Mouse (Mus musculus) limb, embryonic 11.5 days (tissue): ENCODE data around the gene Myo1d. TPM values are rescaled to one million over a fixed set of nuclear protein-coding genes. Genes with fewer than 3 reads are reported as not detected.

Experiments used
- ATAC-seq: fragments of 200-750 bp; cut with Nextera tagmentation; 2 replicates; pipeline ENCODE4 v1.8.0; 2017; ENCODE audit warnings: low read depth; ENCODE audit not compliant: insufficient number of reproducible peaks, low FRiP score, low TSS enrichment
- DNase-seq: peaks from one replicate; pipeline ENCODE4 v3.0.0-alpha.2; 2015; ENCODE audit warnings: low spot score
- H3K27ac ChIP-seq: fragments of 300-500 bp; sonication (generic); replicated peaks from 2 replicates; pipeline ENCODE4 v1.5.1; 2014; ENCODE audit warnings: low read depth, mild to moderate bottlenecking, low read length
- H3K27me3 ChIP-seq: fragments of 300-500 bp; sonication (generic); 2 replicates; pipeline ENCODE4 v1.6.1; 2014; ENCODE audit warnings: mild to moderate bottlenecking, low read length, mixed read lengths; ENCODE audit not compliant: control insufficient read depth, insufficient read depth
- H3K36me3 ChIP-seq: fragments of 300-500 bp; sonication (generic); 2 replicates; pipeline ENCODE4 v1.6.1; 2014; ENCODE audit warnings: mild to moderate bottlenecking, low read length, moderate library complexity, mixed read lengths; ENCODE audit not compliant: control insufficient read depth, insufficient read depth
- H3K4me1 ChIP-seq: fragments of 300-500 bp; sonication (generic); 2 replicates; pipeline ENCODE4 v1.6.1; 2014; ENCODE audit warnings: low read length, mixed read lengths; ENCODE audit not compliant: control insufficient read depth, insufficient read depth
- H3K4me2 ChIP-seq: fragments of 300-500 bp; sonication (generic); 2 replicates; pipeline ENCODE4 v1.6.1; 2014; ENCODE audit warnings: low read depth, mild to moderate bottlenecking, moderate library complexity; ENCODE audit not compliant: severe bottlenecking
- H3K4me3 ChIP-seq: fragments of 300-500 bp; sonication (generic); 2 replicates; pipeline ENCODE4 v1.5.1; 2014; ENCODE audit warnings: low read depth, low read length
- H3K9ac ChIP-seq: fragments of 300-500 bp; sonication (generic); 2 replicates; pipeline ENCODE4 v1.6.1; 2014; ENCODE audit warnings: mild to moderate bottlenecking, low read length
- H3K9me3 ChIP-seq: fragments of 300-500 bp; sonication (generic); 2 replicates; pipeline ENCODE4 v1.6.1; 2016; ENCODE audit warnings: low read length; ENCODE audit not compliant: control insufficient read depth
- WGBS: fragments of 180-500 bp; shearing (Covaris S2); extraction: QIAGEN DNeasy Blood & Tissue Kit; methylation state at CpG from one replicate; pipeline ENCODE4 v1.1.7; 2014; 5-methylcytosine and 5-hydroxymethylcytosine counted together
- polyA plus RNA-seq: library from polyadenylated mRNA; unstranded; fragments of >200 nt; fragmentation: Nextera tagmentation; extraction: Ambion mirVana; gene quantifications from 2 replicates; pipeline ENCODE4 v1.2.1, GENCODE M21; 2014

Gene Myo1d
- polyA plus RNA-seq, 1 experiment from 2014 or later, result 6.2 TPM

- WGBS, result 88% methylated on average over 1 of the region's 1 CpGs
- no peak for DNase-seq
- no peak overlapping the region for H3K27ac ChIP-seq
- H3K4me2 ChIP-seq, result no peak overlapping the region
- H3K4me3 ChIP-seq, result no peak overlapping the region
- no peak for ATAC-seq
- H3K36me3 ChIP-seq, result no peaks in the 10 kb centered on the region
- 0 out of 2 replicates have a peak, but pooled peaks cover 8% of the 10 kb centered on the region for H3K4me1 ChIP-seq
- no peaks in the 10 kb centered on the region for H3K27me3 ChIP-seq
- no peak overlapping the region for H3K9ac ChIP-seq
- no peaks in the 10 kb centered on the region for H3K9me3 ChIP-seq
These were observed 283.2 kb downstream of the Myo1d start for GRCm38 (mm10) chr11:80496640-80497039.

GRCm38 (mm10) chr11:80495972-80496371 is 283.9 kb downstream of the Myo1d start:
- Histone ChIP-seq H3K36me3 (no peaks in the 10 kb centered on the region), H3K9ac (no peak overlapping the region), H3K4me2 (no peak overlapping the region), H3K27me3 (no peaks in the 10 kb centered on the region), H3K4me1 (0 out of 2 replicates have a peak, but pooled peaks cover 8% of the 10 kb centered on the region), H3K4me3 (no peak overlapping the region), H3K9me3 (no peaks in the 10 kb centered on the region), H3K27ac (no peak overlapping the region)
- DNase-seq (no peak), ATAC-seq (no peak)
- WGBS, result 92% methylated on average over 6 of the region's 6 CpGs

- no peaks in the 10 kb centered on the region for H3K36me3 ChIP-seq
- H3K4me1 ChIP-seq, result 0 out of 2 replicates have a peak, but pooled peaks cover 8% of the 10 kb centered on the region
- no peak overlapping the region for H3K4me3 ChIP-seq
- H3K9ac ChIP-seq, result no peak overlapping the region
- no peaks in the 10 kb centered on the region for H3K9me3 ChIP-seq
- no peak overlapping the region for H3K27ac ChIP-seq
- WGBS, result 90% methylated on average over 9 of the region's 9 CpGs
- ATAC-seq (no peak), DNase-seq (no peak)
- no peak overlapping the region for H3K4me2 ChIP-seq
- no peaks in the 10 kb centered on the region for H3K27me3 ChIP-seq
These were observed 285.0 kb downstream of the Myo1d start for GRCm38 (mm10) chr11:80494852-80495251.

GRCm38 (mm10) chr11:80493186-80493585 is 286.6 kb downstream of the Myo1d start:
- Histone ChIP-seq H3K4me1 (peaks cover 11% of the 10 kb centered on the region; the same call in 1 of the 2 replicates), H3K9me3 (no peaks in the 10 kb centered on the region), H3K9ac (no peak overlapping the region), H3K27ac (no peak overlapping the region), H3K27me3 (no peaks in the 10 kb centered on the region), H3K36me3 (no peaks in the 10 kb centered on the region), H3K4me3 (no peak overlapping the region), H3K4me2 (no peak overlapping the region)
- no peak for DNase-seq
- WGBS, result 93% methylated on average over 5 of the region's 5 CpGs
- no peak for ATAC-seq

GRCm38 (mm10) chr11:80490831-80491230 is 289.0 kb downstream of the Myo1d start:
- Histone ChIP-seq H3K4me2 (no peak overlapping the region), H3K27ac (no peak overlapping the region), H3K36me3 (no peaks in the 10 kb centered on the region), H3K4me1 (peaks cover 11% of the 10 kb centered on the region; the same call in 1 of the 2 replicates), H3K4me3 (no peak overlapping the region), H3K9ac (no peak overlapping the region), H3K9me3 (no peaks in the 10 kb centered on the region), H3K27me3 (no peaks in the 10 kb centered on the region)
- ATAC-seq (no peak), DNase-seq (no peak)
- 74% methylated on average over 10 of the region's 10 CpGs for WGBS

GRCm38 (mm10) chr11:80489882-80490196 is 290.0 kb downstream of the Myo1d start:
- Histone ChIP-seq H3K4me2 (no peak overlapping the region), H3K9me3 (no peaks in the 10 kb centered on the region), H3K4me3 (no peak overlapping the region), H3K27me3 (no peaks in the 10 kb centered on the region), H3K36me3 (no peaks in the 10 kb centered on the region), H3K4me1 (peaks cover 11% of the 10 kb centered on the region; the same call in 1 of the 2 replicates), H3K27ac (no peak overlapping the region), H3K9ac (no peak overlapping the region; the same call in 1 of the 2 replicates)
- DNase-seq (no peak), ATAC-seq (no peak)
- WGBS, result 51% methylated on average over 5 of the region's 5 CpGs

GRCm38 (mm10) chr11:80489172-80489881 is 290.5 kb downstream of the Myo1d start:
- no peaks in the 10 kb centered on the region for H3K36me3 ChIP-seq
- no peaks in the 10 kb centered on the region for H3K9me3 ChIP-seq
- no peaks in the 10 kb centered on the region for H3K27me3 ChIP-seq
- no peak; the same call in 1 of the 2 replicates for ATAC-seq
- no peak overlapping the region for H3K4me3 ChIP-seq
- DNase-seq, result no peak
- H3K9ac ChIP-seq, result no peak overlapping the region
- peak overlapping the region; percentile 10; the same call in 1 of the 2 replicates for H3K4me2 ChIP-seq
- 50% methylated on average over 12 of the region's 12 CpGs for WGBS
- H3K27ac ChIP-seq, result no peak overlapping the region
- H3K4me1 ChIP-seq, result peaks cover 11% of the 10 kb centered on the region; the same call in 1 of the 2 replicates

- H3K9ac ChIP-seq, result no peak overlapping the region
- no peaks in the 10 kb centered on the region for H3K9me3 ChIP-seq
- WGBS, result 73% methylated on average over 15 of the region's 15 CpGs
- 0 out of 2 replicates have a peak overlapping the region, but pooled peaks have one; percentile 6 for H3K27ac ChIP-seq
- ATAC-seq (no peak), DNase-seq (no peak)
- H3K36me3 ChIP-seq, result no peaks in the 10 kb centered on the region
- H3K4me2 ChIP-seq, result no peak overlapping the region
- no peaks in the 10 kb centered on the region for H3K27me3 ChIP-seq
- H3K4me3 ChIP-seq, result no peak overlapping the region
- H3K4me1 ChIP-seq, result peaks cover 11% of the 10 kb centered on the region; the same call in 1 of the 2 replicates
These were observed 291.8 kb downstream of the Myo1d start for GRCm38 (mm10) chr11:80487904-80488587.
